Mouse (Mus musculus) embryonic facial prominence, embryonic 14.5 days (tissue): ENCODE measurements around the gene Pgm5. TPM values are rescaled to one million over a fixed set of nuclear protein-coding genes. Genes with fewer than 3 reads are reported as not detected.
A peak's percentile ranks its signal among the peaks of the same experiment; 100 is the strongest.

Experiments
- ATAC-seq: fragments of 200-750 bp; cut with Nextera tagmentation; 2 replicates; pipeline ENCODE4 v1.8.0; 2017; ENCODE audit warnings: low read depth, moderate number of reproducible peaks, moderate TSS enrichment
- DNase-seq: peaks from one replicate; pipeline ENCODE4 v3.0.0-alpha.2; 2015; ENCODE audit warnings: low spot score
- H3K27ac ChIP-seq: fragments of 300-500 bp; sonication (generic); replicated peaks from 2 replicates; pipeline ENCODE4 v1.5.1; 2014; ENCODE audit warnings: low read depth, mild to moderate bottlenecking, low read length, moderate library complexity
- H3K27me3 ChIP-seq: fragments of 300-500 bp; sonication (generic); replicated peaks from 2 replicates; pipeline ENCODE4 v1.6.1; 2014; ENCODE audit warnings: low read length; ENCODE audit not compliant: control insufficient read depth, insufficient read depth
- H3K36me3 ChIP-seq: fragments of 300-500 bp; sonication (generic); 2 replicates; pipeline ENCODE4 v1.6.1; 2014; ENCODE audit warnings: low read length, mixed read lengths; ENCODE audit not compliant: control insufficient read depth, insufficient read depth
- H3K4me1 ChIP-seq: fragments of 300-500 bp; sonication (generic); 2 replicates; pipeline ENCODE4 v1.6.1; 2014; ENCODE audit warnings: antibody characterized with exemption, low read length; ENCODE audit not compliant: control insufficient read depth, insufficient read depth
- H3K4me2 ChIP-seq: fragments of 300-500 bp; sonication (generic); 2 replicates; pipeline ENCODE4 v1.6.1; 2014; ENCODE audit warnings: low read depth, mild to moderate bottlenecking, low read length, moderate library complexity, mixed read lengths
- H3K4me3 ChIP-seq: fragments of 300-500 bp; sonication (generic); 2 replicates; pipeline ENCODE4 v1.5.1; 2014; ENCODE audit warnings: low read depth, mild to moderate bottlenecking, low read length
- H3K9ac ChIP-seq: fragments of 300-500 bp; sonication (generic); 2 replicates; pipeline ENCODE4 v1.6.1; 2014; ENCODE audit warnings: low read depth, mild to moderate bottlenecking, low read length, moderate library complexity, mixed read lengths
- H3K9me3 ChIP-seq: fragments of 300-500 bp; sonication (generic); 2 replicates; pipeline ENCODE4 v1.6.1; 2016; ENCODE audit warnings: low read length; ENCODE audit not compliant: control insufficient read depth
- WGBS: fragments of 180-500 bp; shearing (Covaris S2); extraction: QIAGEN DNeasy Blood & Tissue Kit; methylation state at CpG from one replicate; pipeline ENCODE4 v1.1.7; 2014; 5-methylcytosine and 5-hydroxymethylcytosine counted together
- polyA plus RNA-seq: library from polyadenylated mRNA; unstranded; fragments of >200 nt; fragmentation: Nextera tagmentation; extraction: Ambion mirVana; gene quantifications from 2 replicates; pipeline ENCODE4 v1.2.1, GENCODE M21; 2014

Pgm5 gene
- polyA plus RNA-seq, 1 experiment from 2014 or later = 6.8 TPM

DNA sequence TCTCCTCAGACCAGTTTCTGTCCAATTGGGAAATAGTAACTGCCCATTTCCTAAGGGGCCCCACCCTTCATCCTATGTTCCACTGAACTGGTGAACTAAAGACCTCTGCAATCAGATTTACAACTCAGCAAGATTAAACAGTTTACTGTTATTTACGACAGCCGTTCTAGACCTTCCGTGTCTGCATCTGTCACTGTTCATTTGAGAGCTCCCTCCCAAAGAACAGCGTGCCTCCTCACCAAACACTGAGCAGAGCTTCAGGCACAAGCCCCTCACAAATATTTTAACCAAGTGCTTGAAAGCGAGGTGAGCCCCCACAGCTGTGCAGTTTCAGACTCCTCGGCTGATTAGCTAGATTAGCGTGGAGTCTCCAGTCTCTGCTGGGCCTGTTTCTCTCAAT lies 13.3 kb downstream of the Pgm5 start:
- Histone ChIP-seq H3K9ac (no peak overlapping the region), H3K27me3 (no peaks in the 10 kb centered on the region), H3K4me2 (no peak overlapping the region), H3K27ac (no peak overlapping the region; the same call in 1 of the 2 replicates), H3K4me3 (no peak overlapping the region), H3K4me1 (peaks cover 36% of the 10 kb centered on the region), H3K36me3 (no peaks in the 10 kb centered on the region), H3K9me3 (no peaks in the 10 kb centered on the region)
- ATAC-seq (peak; percentile 53; the same call in 1 of the 2 replicates), DNase-seq (peak; percentile 71)
- WGBS = 29% methylated on average over 7 of the region's 7 CpGs

DNA sequence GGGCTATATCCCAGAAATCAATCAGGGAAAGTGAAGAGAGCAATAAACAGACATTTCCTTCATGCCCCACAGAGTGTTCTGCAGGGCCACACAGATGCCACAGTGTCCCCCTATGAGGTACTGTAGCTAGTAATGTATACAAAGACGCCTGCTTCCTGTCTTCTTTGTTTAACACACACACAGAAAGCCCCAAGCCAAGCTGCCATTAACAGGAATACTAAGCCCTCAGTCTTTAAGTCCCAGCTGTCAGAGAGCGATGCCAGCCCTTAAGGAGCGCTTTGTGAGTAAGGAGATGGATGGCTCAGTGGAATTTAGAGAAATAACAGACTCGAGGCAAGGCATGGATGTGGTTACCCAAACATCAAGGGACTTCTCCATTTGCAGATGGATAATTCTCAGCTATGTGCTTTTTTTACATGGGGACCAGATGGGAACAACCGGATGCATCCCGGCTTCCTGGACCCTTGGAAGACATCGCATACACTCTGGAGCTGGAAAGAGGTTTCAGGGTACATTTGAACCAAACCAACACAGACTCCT lies 16.6 kb downstream of the Pgm5 start:
- Histone ChIP-seq H3K9ac (no peak overlapping the region), H3K36me3 (no peaks in the 10 kb centered on the region), H3K4me3 (no peak overlapping the region), H3K9me3 (no peaks in the 10 kb centered on the region), H3K27ac (peak overlapping the region; percentile 49), H3K27me3 (no peaks in the 10 kb centered on the region), H3K4me2 (peak overlapping the region; percentile 22; the same call in 1 of the 2 replicates), H3K4me1 (peaks cover 27% of the 10 kb centered on the region)
- DNase-seq (peak; percentile 92), ATAC-seq (peak; percentile 85)
- WGBS = 27% methylated on average over 7 of the region's 7 CpGs

DNA sequence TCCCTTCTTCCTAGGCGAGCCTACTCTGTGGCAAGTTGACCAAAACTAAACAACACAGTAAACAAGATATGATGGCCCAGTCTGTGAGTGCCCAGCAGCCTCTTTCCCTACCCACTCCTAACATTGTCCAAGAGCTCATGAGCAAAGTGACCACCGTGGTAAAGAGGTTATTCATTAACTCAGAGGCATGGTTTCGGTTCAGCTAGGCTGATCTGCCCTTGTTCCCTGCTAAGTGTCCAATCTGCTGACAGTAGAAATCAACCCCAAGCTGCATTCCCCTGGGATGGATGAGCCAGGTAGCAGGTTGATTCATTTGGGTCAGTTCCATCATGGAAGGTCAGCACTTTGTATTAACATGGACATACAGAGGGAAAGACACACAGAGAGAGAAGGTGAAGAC lies 19.6 kb downstream of the Pgm5 start:
- DNase-seq (no peak), ATAC-seq (no peak)
- Histone ChIP-seq H3K36me3 (no peaks in the 10 kb centered on the region), H3K27ac (no peak overlapping the region), H3K27me3 (no peaks in the 10 kb centered on the region), H3K4me2 (no peak overlapping the region), H3K9me3 (no peaks in the 10 kb centered on the region), H3K4me3 (no peak overlapping the region), H3K4me1 (peaks cover 22% of the 10 kb centered on the region), H3K9ac (no peak overlapping the region)
- 92% methylated on average over 3 of the region's 3 CpGs for WGBS

- H3K9me3 ChIP-seq = no peaks in the 10 kb centered on the region
- H3K9ac ChIP-seq = no peak overlapping the region
- H3K4me1 ChIP-seq = no peaks in the 10 kb centered on the region
- H3K36me3 ChIP-seq = no peaks in the 10 kb centered on the region
- WGBS = 70% methylated on average over 4 of the region's 4 CpGs
- ATAC-seq = peak; percentile 22; the same call in 1 of the 2 replicates
- peak; percentile 39 for DNase-seq
- no peak overlapping the region for H3K27ac ChIP-seq
- no peak overlapping the region for H3K4me3 ChIP-seq
- H3K4me2 ChIP-seq = no peak overlapping the region
- no peaks in the 10 kb centered on the region for H3K27me3 ChIP-seq
Observed at GRCm38 (mm10) chr19:24824517-24824916, 37.1 kb downstream of the Pgm5 start.

DNA sequence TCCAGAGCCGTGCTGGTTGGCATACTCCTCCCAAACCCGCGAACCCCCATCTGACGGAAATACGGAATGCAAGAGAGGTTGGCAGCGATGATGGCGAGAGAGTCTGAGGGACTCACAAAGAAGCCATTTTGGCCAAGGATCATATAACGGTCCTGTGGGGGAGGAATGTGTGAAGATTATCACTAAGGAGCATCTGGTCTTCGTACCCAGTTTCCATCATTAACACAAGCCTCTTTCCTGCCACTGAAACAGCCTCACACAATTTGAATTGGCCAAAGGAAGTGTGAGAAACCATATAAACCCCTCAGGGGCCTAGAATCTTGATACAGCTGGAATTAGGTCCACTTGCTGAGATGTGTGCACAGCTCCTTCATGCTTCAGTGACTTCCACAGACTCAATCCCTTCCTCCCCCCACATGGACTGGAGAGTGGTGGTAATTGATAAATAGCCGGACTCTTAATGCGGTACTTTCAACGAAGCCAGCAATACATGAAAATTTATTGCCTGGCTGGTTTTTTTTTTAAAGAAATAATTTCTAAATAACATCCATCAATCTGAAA lies 45.9 kb downstream of the Pgm5 start:
- 70% methylated on average over 12 of the region's 12 CpGs for WGBS
- 0 out of 2 replicates have a peak, but pooled peaks cover 5% of the 10 kb centered on the region for H3K4me1 ChIP-seq
- H3K27ac ChIP-seq = no peak overlapping the region
- no peak overlapping the region for H3K9ac ChIP-seq
- no peak overlapping the region for H3K4me2 ChIP-seq
- no peaks in the 10 kb centered on the region for H3K9me3 ChIP-seq
- no peaks in the 10 kb centered on the region for H3K36me3 ChIP-seq
- no peak overlapping the region for H3K4me3 ChIP-seq
- no peaks in the 10 kb centered on the region for H3K27me3 ChIP-seq
- ATAC-seq = no peak
- peak; percentile 37 for DNase-seq

GRCm38 (mm10) chr19:24812861-24813293 lies 48.8 kb downstream of the Pgm5 start:
- 37% methylated on average over 8 of the region's 8 CpGs for WGBS
- Histone ChIP-seq H3K4me2 (no peak overlapping the region), H3K9ac (no peak overlapping the region), H3K9me3 (no peaks in the 10 kb centered on the region), H3K4me3 (no peak overlapping the region), H3K27ac (no peak overlapping the region), H3K36me3 (no peaks in the 10 kb centered on the region), H3K4me1 (0 out of 2 replicates have a peak, but pooled peaks cover 5% of the 10 kb centered on the region), H3K27me3 (no peaks in the 10 kb centered on the region)
- peak; percentile 71 for DNase-seq
- ATAC-seq = peak; percentile 47; the same call in 1 of the 2 replicates

- Histone ChIP-seq H3K9ac (no peak overlapping the region), H3K36me3 (no peaks in the 10 kb centered on the region), H3K27me3 (no peaks in the 10 kb centered on the region), H3K27ac (no peak overlapping the region), H3K4me1 (0 out of 2 replicates have a peak, but pooled peaks cover 5% of the 10 kb centered on the region), H3K9me3 (no peaks in the 10 kb centered on the region), H3K4me2 (no peak overlapping the region), H3K4me3 (no peak overlapping the region)
- no peak for DNase-seq
- no peak for ATAC-seq
- WGBS = 60% methylated on average over 7 of the region's 7 CpGs
Observed at GRCm38 (mm10) chr19:24812106-24812810, 49.4 kb downstream of the Pgm5 start.

DNA sequence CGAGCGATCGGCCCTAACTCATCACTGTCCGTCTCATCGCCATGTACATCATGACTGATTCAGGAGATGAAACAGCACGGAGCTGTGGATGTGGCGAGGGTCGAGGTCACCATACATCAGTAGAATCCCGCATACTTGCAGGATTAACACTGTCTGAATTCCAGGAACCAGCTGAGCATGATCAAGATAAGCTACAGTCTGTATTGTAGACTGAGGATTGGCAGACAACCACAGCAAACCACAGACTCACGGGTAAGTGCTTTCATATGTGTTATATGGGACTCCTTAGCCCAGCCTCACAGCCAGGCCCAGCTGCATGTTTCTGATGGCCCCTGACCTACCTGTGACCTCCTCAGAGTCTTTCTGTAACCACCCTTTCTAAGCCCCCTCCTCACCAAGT lies 50.2 kb downstream of the Pgm5 start:
- WGBS = 52% methylated on average over 10 of the region's 10 CpGs
- ATAC-seq (peak; percentile 53; the same call in 1 of the 2 replicates), DNase-seq (peak; percentile 69)
- 0 out of 2 replicates have a peak, but pooled peaks cover 5% of the 10 kb centered on the region for H3K4me1 ChIP-seq
- H3K4me2 ChIP-seq = no peak overlapping the region
- no peak overlapping the region for H3K4me3 ChIP-seq
- no peak overlapping the region for H3K9ac ChIP-seq
- no peaks in the 10 kb centered on the region for H3K9me3 ChIP-seq
- no peak overlapping the region for H3K27ac ChIP-seq
- no peaks in the 10 kb centered on the region for H3K27me3 ChIP-seq
- H3K36me3 ChIP-seq = no peaks in the 10 kb centered on the region
